Comparison of ENCODE assay signal across 9 mouse cellular contexts in genomic region chr1:182283231-182283630, GRCm38 (mm10). TPM values are rescaled to one million over a fixed set of nuclear protein-coding genes. Genes with fewer than 3 reads are reported as not detected.
DNase-seq lines count a peak whose midpoint lies in the region; ATAC-seq and TF ChIP-seq lines count a peak whose summit lies in the region.
"Had no signal": no experiment of that assay in that cellular context is flagged by ENCODE, and none has a peak within 500 bp of the region (broad histone marks: within the 10 kb centered on the region; RNA-seq: fewer than 3 reads in every experiment).

No protein-coding gene starts in this region.

- 39% methylated on average over 7 of the region's 7 CpGs for WGBS in heart, embryonic 14.5 days
- WGBS in liver, embryonic 16.5 days (ENCODE audit: insufficient replicate concordance), result 20% methylated on average over 7 of the region's 7 CpGs
- 39% methylated on average over 7 of the region's 7 CpGs for WGBS in olfactory bulb, adult 2 months

- peak; percentile 94 for DNase-seq in heart, adult 11 months
- DNase-seq in heart, postnatal 25 days (ENCODE audit: low spot score), result no peak
- peak; percentile 63 for DNase-seq in R1 (ENCODE audit: low read depth, low spot score)
- no peak for DNase-seq in gastrocnemius, adult 8-10 months (ENCODE audit: low spot score in 2 of 2)
- no peak for DNase-seq in embryo, embryonic 11 days

- H3K9me3 ChIP-seq in heart, embryonic 14.5 days (ENCODE audit: control insufficient read depth, low read length), result no peaks in the 10 kb centered on the region
- H3K9me3 ChIP-seq in liver, embryonic 16.5 days (replicated peaks; ENCODE audit: control insufficient read depth, low read length), result no peaks in the 10 kb centered on the region

- H3K4me1 ChIP-seq in heart, embryonic 14.5 days (ENCODE audit: control insufficient read depth in 2 of 2, insufficient read depth in 2 of 2, low read length in 2 of 2), result peaks cover 5 to 17% of the 10 kb centered on the region in 2 experiments
- peaks cover 27% of the 10 kb centered on the region for H3K4me1 ChIP-seq in liver, embryonic 16.5 days (ENCODE audit: control insufficient read depth, low read depth, low read length)
- H3K4me1 ChIP-seq in olfactory bulb, adult 2 months (ENCODE audit: control insufficient read depth, insufficient read depth, low read length), result peaks cover 13% of the 10 kb centered on the region

- no peak for TF ChIP-seq CTCF in olfactory bulb, adult 2 months (IDR thresholded peaks at IDR 0.05; ENCODE audit: insufficient read depth, low read depth, low read length)

- H3K4me2 ChIP-seq in heart, embryonic 14.5 days (ENCODE audit: low read length), result peak overlapping the region; percentile 72
- peak overlapping the region; percentile 92 for H3K4me2 ChIP-seq in liver, embryonic 16.5 days (ENCODE audit: low read depth, low read length)

- peaks cover 12% of the 10 kb centered on the region for H3K36me3 ChIP-seq in heart, embryonic 14.5 days (ENCODE audit: control insufficient read depth, insufficient read depth, low read length)
- H3K36me3 ChIP-seq in liver, embryonic 16.5 days (ENCODE audit: control insufficient read depth, insufficient read depth), result peaks cover 10% of the 10 kb centered on the region

- H3K27ac ChIP-seq in heart, embryonic 14.5 days (replicated peaks in 1 of 2; ENCODE audit: control insufficient read depth in 1 of 2, insufficient read depth in 1 of 2, low read depth in 2 of 2, low read length in 2 of 2), result no peak overlapping the region
- H3K27ac ChIP-seq in liver, embryonic 16.5 days (ENCODE audit: low read length), result no peak overlapping the region
- no peak overlapping the region for H3K27ac ChIP-seq in olfactory bulb, adult 2 months (ENCODE audit: insufficient read depth, low read depth, low read length)

- H3K9ac ChIP-seq in heart, embryonic 14.5 days (ENCODE audit: low read length), result peak overlapping the region; percentile 94
- H3K9ac ChIP-seq in liver, embryonic 16.5 days (ENCODE audit: low read depth, low read length), result no peak overlapping the region

- H3K27me3 ChIP-seq in heart, embryonic 14.5 days (ENCODE audit: control insufficient read depth, insufficient read depth, low read length), result no peaks in the 10 kb centered on the region
- no peaks in the 10 kb centered on the region for H3K27me3 ChIP-seq in liver, embryonic 16.5 days (ENCODE audit: control insufficient read depth, insufficient read depth, low read depth, low read length)
- H3K27me3 ChIP-seq: Patski had no signal

- intact Hi-C loops in heart, postnatal 25 days (cut with DNase I), result loop anchor here (2.0 to 10.0 kb wide), 2 partner anchors 58 to 252 kb away; partner anchors contain the start of gene Fbxo28

- no peak for TF ChIP-seq POLR2A in olfactory bulb, adult 2 months (IDR thresholded peaks at IDR 0.05; ENCODE audit: insufficient read depth, low read depth, low read length)

- H3K4me3 ChIP-seq in heart, embryonic 14.5 days (ENCODE audit: control insufficient read depth in 1 of 2, insufficient read depth in 1 of 2, low read depth in 1 of 2, low read length in 2 of 2), result peak overlapping the region in 1 of 2 experiments; percentile 85; a peak in 1 of 4 replicates
- H3K4me3 ChIP-seq in liver, embryonic 16.5 days (ENCODE audit: low read depth, low read length), result peak overlapping the region; percentile 86; the same call in 1 of the 2 replicates
- H3K4me3 ChIP-seq in olfactory bulb, adult 2 months (ENCODE audit: insufficient read depth, low read depth, low read length), result peak overlapping the region; percentile 15

- ATAC-seq in heart, embryonic 14.5 days (ENCODE audit: insufficient number of reproducible peaks, insufficient read depth, low FRiP score, low read depth), result no peak
- no peak for ATAC-seq in liver, embryonic 16.5 days (ENCODE audit: low read depth)

RNA-seq across cellular contexts. Expression of gene Degs1, which starts 0.6 kb away (rescaled TPM):
- total RNA-seq in heart, postnatal 25 days (2021), result 10 to 100 TPM; 54.9 to 60.7 TPM
- polyA plus RNA-seq in heart, embryonic 14.5 days (2014; fragmentation: Nextera tagmentation; extraction: Ambion mirVana), result 183 and 195 TPM in 2 replicates
- 72.2 and 75.1 TPM in 2 replicates for polyA plus RNA-seq in liver, embryonic 16.5 days (2015; fragmentation: Nextera tagmentation; extraction: Ambion mirVana)
- not detected in 2 replicates for polyA plus RNA-seq in olfactory bulb, adult 2 months (2012; ENCODE audit: insufficient read depth, insufficient read length, low replicate concordance, missing spikeins)
- total RNA-seq in gastrocnemius, adult 8-10 months (2022), result 10 to 100 TPM; 11.7 to 18.1 (median 15.7) TPM

RNA-seq across cellular contexts. Expression of gene Fbxo28, which starts 58.2 kb away (rescaled TPM):
- total RNA-seq in heart, postnatal 25 days (2021), result 10 to 100 TPM; 21.3 to 21.5 TPM
- 17.2 and 18.4 TPM in 2 replicates for polyA plus RNA-seq in heart, embryonic 14.5 days (2014; fragmentation: Nextera tagmentation; extraction: Ambion mirVana)
- polyA plus RNA-seq in liver, embryonic 16.5 days (2015; fragmentation: Nextera tagmentation; extraction: Ambion mirVana), result 4.1 and 5.1 TPM in 2 replicates
- polyA plus RNA-seq in olfactory bulb, adult 2 months (2012; ENCODE audit: insufficient read depth, insufficient read length, low replicate concordance, missing spikeins), result not detected in 2 replicates
- 10 to 100 TPM; 17.2 to 21.0 (median 19.1) TPM for total RNA-seq in gastrocnemius, adult 8-10 months (2022)

Comparison
In these comparisons a context has a peak if more than half of its experiments do, and no peak if none do; other contexts are left out.
1. DNase-seq: peak in heart, adult 11 months (single experiment) and R1 (single experiment); none in heart, postnatal 25 days (single experiment), gastrocnemius, adult 8-10 months (0 of 2) and embryo, embryonic 11 days (single experiment).